Mouse (Mus musculus) neural tube, postnatal 0 days (tissue): ENCODE data around the gene Dhps. TPM values are rescaled to one million over a fixed set of nuclear protein-coding genes. Genes with fewer than 3 reads are reported as not detected.

ENCODE experiments used
- microRNA-seq: library from miRNA; unstranded; fragments of <30 nt; microRNA quantifications from one replicate; pipeline ENCODE4, GENCODE M21; 2016
- polyA plus RNA-seq: library from polyadenylated mRNA; unstranded; fragments of >200 nt; fragmentation: Nextera tagmentation; extraction: Ambion mirVana; gene quantifications from 2 replicates; pipeline ENCODE4 v1.2.1, GENCODE M21; 2015

The Dhps gene
- 131 and 132 TPM in 2 replicates for polyA plus RNA-seq

DNA sequence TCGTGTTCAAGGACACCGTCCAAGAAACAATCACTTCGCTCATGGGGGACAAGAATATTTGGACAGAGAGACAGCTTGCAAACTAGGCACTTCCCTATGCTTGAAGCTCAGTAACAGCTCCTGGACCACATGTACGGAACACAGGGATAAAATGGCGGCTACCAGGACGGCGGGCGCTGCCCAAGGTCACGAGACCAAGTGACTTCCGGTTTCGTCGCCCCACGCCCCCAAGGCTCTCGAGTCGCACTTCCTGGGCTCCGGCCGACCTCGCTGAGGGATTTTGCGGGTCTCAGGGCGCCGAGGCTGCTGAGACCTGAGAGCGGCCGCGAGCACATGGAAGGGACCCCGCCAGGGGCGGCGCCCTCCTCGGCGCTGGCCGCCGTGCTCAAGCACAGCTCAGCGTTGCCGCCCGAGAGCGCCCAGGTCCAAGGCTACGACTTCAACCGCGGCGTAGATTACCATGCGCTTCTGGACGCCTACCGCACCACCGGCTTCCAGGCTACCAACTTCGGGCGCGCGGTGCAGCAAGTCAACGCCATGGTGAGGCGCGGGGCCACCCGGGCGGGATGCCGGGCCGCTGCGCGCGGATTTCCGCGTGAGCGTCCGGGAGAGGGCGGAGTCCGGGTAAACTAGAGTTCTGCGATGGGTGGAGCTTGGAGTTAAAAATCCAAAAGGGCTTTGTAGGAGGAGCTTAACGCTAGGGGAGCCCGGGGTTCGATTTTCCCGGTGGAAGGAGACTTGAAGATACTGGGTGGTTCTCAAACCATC, at the start of gene Dhps:
TSS of gene Dhps (plus strand) at position 244 of the 768 bp plus-strand sequence.

DNA sequence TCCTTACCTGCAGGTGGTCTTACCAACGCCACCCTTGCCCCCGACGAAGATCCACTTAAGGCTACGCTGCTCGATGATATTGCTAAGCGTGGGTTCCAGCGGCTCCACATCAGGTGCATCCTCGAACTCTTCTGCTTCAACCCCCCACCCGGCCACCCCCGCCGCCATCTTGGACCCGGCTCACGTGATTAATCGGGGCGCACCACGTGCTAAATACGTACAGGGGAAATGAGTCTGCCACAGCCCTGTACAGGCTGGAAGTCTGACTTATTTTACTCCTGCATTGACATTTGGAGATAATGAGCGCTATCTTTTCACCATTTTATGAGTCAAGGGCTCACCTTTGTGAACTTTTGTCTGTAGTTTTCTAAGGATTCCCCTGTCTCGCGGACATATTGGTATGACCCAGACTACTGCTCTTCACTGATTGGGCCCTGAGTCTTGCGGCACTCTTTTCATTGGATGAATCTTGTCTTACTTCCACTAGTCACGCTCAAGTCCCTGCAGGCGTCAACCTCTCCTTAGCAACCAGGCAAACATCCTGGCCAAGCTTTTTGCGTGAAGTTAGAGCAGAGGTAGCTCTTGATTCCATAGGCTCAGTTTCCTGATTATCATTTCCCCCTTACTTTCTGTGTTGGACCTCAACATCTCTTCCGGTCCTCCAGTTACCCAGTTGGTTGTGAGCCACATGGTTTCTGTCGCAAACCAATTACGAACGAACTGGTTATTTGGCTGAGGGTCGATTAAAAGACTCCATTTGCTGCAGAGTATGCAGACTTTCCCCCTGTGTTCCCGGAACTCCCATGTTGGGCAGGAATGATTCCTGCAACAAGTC, 46.2 kb upstream of the Dhps start, which contains the start of gene Asna1:
TSS of gene Asna1 (minus strand) at position 184 of the 835 bp plus-strand sequence.

DNA sequence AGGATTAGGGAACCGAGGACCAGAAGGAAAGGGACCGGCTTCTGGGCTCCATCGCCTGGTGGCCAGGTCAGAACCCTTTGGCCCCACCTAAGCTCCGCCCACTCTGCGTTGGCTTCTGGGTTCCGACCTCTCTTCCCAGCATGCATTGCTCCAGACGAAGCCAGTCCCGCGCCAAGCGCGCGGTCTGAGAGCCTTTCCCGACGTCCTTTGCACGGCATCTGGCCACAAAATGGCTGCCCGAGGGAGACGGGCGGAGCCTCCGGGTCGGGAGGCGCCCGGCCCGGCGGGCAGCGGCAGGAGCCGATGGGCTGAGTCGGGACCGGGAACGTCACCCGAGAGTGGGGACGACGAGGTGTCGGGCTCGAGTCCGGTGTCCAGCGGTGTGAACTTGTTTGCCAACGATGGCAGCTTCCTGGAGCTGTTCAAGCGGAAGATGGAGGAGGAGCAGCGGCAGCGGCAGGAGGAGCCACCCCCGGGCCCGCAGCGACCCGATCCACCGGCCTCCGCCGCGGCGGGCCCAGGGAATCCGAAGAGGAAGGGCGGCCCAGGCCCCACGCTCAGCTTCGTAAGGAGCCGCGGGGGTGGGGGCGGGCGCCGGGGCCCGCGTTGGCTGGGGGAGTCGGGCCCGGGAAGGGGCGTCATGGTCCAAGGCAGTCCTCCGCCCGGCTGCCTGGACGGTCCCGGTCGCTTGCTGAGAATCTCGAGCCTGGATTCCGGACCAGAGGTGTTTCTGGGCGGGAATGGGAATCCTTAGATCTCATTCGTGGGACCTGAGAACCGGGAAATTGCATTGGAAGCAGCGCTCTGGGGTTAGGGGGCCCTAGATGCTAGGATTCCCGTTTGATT, 44.7 kb upstream of the Dhps start, which contains the start of gene Trir:
TSS of gene Trir (plus strand) at position 154 of the 846 bp plus-strand sequence.

DNA sequence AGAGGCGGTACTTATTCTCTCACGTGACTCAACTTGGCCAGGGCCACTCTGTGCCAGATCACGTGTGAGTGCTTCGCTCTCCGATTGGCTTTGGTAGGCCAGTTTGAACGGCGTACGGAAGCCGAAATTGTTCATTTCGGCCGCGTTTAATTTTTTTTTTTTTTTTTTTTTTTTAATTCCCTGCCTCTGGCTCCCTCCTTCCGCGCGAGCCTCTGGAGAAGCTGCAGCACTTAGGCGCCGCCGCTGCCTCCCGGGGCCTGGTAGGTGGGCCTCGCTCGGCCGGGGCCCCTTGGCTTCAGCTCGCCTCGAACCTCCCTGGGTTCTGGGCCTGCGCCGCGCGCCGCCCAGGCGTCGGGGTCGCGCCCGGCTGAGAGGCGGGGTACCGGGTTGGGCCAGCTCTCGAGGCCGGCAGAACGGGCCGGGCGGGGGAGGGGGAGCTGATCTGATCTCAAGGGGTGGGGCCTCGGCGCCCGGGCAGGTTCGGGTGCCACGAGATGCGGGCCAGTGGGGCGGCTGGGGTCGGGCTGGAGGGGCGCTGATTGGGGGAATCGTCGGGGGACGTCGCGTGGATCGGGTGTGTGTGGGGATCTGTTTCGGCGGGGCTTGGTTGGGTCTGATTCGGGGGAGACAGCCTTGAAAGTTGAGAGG, 34.7 kb upstream of the Dhps start, which contains the start of gene Tnpo2:
TSS of gene Tnpo2 (plus strand) at position 198 of the 648 bp plus-strand sequence.

DNA sequence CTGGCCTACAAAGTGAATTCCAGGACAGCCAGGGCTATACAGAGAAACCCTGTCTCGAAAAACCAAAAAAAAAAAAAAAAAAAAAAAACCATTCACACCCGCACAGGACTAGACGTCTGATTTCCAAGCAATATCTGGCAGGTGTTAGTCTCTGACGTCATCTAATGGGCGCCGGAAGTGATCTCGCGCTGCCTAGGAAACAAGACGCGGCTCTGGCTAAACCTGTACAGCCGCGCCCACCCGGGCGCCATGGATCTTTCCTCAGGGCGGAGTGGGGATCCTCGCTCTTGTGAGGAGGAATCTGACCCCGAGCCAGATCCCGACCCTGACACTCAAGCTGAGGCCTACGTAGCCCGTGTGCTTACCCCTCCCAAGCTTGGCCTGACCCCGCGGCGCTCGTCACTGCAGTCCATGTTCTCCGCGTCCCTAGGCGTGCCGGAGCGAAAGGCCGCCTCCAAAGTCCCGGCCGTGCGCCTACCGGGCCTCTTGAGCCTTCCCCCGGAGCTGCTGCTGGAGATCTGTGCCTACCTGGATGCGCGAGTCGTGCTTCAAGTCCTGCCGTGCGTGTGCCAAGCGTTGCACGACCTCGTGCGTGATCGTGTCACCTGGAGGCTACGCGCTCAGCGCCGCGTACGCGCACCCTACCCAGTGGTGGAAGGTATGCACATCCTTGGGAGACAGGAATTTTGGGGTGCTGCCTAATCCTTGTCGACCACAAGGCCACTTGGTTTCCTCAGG, 11.5 kb upstream of the Dhps start, which contains the start of gene Fbxw9:
TSS of gene Fbxw9 (plus strand) at position 177 of the 738 bp plus-strand sequence.

DNA sequence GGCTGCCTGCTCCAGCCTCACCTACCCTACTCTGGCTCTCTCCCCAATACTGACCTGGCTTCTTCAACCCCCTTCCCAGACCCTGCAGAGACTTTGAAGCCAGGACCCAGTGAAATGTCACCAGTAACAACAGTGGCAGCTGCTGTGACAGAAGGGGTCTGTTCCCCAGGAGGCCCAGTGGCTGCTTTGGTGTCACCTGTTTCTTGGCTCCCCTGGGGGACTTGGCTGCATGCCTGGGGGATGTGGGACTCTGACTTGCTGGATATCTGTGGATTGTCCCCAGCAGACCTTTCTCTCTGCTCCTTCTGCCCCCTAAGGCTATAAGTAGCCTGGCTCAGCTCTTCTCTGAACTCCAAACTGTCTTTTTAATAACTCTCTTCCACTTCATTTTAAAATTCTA, 3.6 kb upstream of the Dhps start, which contains the start of gene Gm5741:
TSS of gene Gm5741 (minus strand) at position 1 of the 400 bp plus-strand sequence.

DNA sequence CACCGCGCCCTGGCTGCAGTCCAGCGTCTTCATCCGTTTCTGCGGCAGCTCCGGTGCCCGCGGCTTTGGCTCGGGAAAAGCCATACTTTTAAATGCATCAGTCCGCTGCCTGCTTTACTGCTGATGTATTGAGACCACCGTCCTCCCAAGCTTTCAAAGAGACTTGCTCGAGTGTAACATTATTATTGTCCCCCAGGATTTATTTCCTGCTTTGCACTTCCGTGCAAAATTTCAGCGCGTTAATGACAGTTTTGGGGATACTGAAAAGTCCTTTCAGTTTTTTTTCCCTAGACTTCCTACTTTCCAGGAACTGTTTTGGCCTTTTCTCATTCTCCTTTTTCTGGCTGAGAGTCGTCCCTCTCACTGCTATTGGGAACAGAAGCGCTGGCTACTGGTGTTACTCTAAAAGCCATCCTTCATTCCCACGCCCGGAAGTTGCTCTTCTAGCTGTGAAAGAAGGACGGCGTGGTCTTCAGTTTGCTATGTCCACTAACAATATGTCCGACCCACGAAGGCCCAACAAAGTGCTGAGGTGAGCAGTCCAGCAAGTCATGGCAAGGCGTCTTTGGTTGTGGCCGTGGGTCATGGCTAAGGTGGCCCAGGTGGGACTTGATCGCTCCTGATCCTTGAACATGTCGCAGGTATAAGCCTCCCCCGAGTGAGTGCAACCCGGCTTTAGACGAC, 9.1 kb downstream of the Dhps start, which contains the start of gene Wdr83os:
TSS of gene Wdr83os (plus strand) at position 209 of the 684 bp plus-strand sequence.

DNA sequence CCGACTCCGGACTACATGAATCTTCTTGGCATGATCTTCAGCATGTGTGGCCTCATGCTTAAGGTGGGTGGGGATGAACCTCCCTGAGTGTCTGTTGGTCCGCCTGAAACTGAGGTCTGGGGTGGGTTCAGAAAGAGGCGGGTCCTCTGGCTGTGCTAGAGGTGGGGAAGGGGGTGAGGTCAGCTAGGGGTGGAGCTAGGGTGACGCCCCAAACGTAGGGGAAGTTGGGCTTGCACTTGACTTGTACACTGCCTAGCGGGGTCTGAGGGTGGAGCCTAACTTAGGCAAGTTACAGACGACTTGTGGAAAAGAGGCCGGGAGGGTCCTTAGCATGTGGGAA, 9.6 kb downstream of the Dhps start, which contains the start of gene Wdr83:
TSS of gene Wdr83 (minus strand) at position 91 of the 340 bp plus-strand sequence.

DNA sequence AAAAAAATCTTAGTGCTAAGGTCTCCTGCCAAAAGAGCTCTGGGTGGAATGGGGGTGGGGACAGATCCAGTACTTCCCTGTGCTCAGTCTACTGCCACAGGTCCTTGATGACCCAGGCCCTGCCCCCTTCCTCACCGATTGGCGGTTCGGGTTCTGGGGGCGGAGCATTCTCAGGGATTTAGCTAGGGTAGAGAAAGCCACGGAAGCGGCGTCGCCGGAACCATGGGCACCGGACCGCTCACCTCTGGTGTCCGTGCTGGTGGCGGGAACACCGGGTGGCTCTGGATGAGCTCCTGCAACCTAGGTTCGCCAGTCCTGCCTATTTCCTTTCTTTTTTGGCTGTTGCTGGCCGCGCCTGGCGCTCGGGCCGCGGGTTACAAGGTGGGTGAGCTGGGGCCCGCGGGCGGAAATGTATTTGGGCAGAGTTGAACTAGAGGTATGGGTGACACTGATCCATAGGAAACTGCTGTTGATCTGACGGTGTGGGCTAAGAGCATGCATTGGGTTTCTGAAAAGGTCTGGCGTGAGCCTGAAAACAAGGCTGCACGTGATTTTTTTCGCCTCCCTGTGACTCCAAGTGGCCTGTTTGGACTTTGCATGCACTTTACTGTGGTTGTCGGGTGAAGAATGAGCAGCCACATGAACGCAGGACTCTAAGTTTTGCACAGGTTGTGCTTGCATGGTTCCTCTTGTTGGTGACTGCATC, 11.7 kb downstream of the Dhps start, which contains the start of gene Man2b1:
TSS of gene Man2b1 (plus strand) at position 163 of the 706 bp plus-strand sequence.

DNA sequence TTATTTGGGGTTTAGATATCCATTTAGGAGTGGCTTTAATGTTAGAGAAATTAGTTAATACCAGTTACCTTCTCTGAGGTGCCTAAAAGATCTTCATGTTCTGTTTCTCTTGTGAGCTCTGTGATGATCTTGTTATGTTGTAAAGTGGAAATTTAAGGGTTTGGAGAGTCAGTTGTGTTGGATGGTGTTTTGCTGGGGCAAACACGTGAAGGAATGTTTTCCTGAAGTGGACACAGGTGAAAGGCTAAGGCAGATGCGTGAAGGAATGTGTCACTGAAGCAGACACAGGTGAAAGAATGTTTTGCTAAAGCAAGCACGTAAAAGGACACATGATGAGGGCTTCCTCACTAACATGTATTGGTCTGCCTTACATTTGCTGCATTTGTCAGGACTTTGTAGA, 51.4 kb downstream of the Dhps start, which contains the start of gene Zfp791:
TSS of gene Zfp791 (minus strand) at position 101 of the 400 bp plus-strand sequence.

Small RNA genes within 50 kb of the gene (microRNA-seq; reads per million reads assigned to microRNA genes)
- gene Gm23388 = not detected
- gene Mir7070 = 1.5 reads per million

Other genes with a start within 250 kb of the Dhps start
- gene Dand5, start 248.9 kb upstream of the Dhps start, polyA plus RNA-seq = 15.3 TPM in 2 replicates
- 47.5 and 50.9 TPM in 2 replicates for gene Gadd45gip1, start 240.2 kb upstream of the Dhps start, polyA plus RNA-seq
- 96.2 and 103 TPM in 2 replicates for gene Rad23a, start 231.1 kb upstream of the Dhps start, polyA plus RNA-seq
- 450 and 531 TPM in 2 replicates for gene Calr, start 224.8 kb upstream of the Dhps start, polyA plus RNA-seq
- gene Farsa, start 214.8 kb upstream of the Dhps start, polyA plus RNA-seq = 81.3 and 92.5 TPM in 2 replicates
- 57.4 and 59.5 TPM in 2 replicates for gene Syce2, start 199.6 kb upstream of the Dhps start, polyA plus RNA-seq
- 39.3 and 46.9 TPM in 2 replicates for gene Gcdh, start 177.8 kb upstream of the Dhps start, polyA plus RNA-seq
- gene Klf1, start 169.8 kb upstream of the Dhps start, polyA plus RNA-seq = 0.32 and 0.45 TPM in 2 replicates
- gene Dnase2a, start 163.2 kb upstream of the Dhps start, polyA plus RNA-seq = 8.1 and 8.6 TPM in 2 replicates
- 66.1 and 78.5 TPM in 2 replicates for gene Mast1, start 134.4 kb upstream of the Dhps start, polyA plus RNA-seq
- gene Rtbdn, start 124.8 kb upstream of the Dhps start, polyA plus RNA-seq = 3.0 and 4.9 TPM in 2 replicates
- gene Gm49661, start 102.3 kb upstream of the Dhps start, polyA plus RNA-seq = not detected in 2 replicates
- 803 and 820 TPM in 2 replicates for gene Prdx2, start 102.2 kb upstream of the Dhps start, polyA plus RNA-seq
- gene Rnaseh2a, start 102.0 kb upstream of the Dhps start, polyA plus RNA-seq = 52.7 and 61.5 TPM in 2 replicates
- 8.8 and 9.0 TPM in 2 replicates for gene Junb, start 93.0 kb upstream of the Dhps start, polyA plus RNA-seq
- 24.5 and 30.2 TPM in 2 replicates for gene Hook2, start 81.2 kb upstream of the Dhps start, polyA plus RNA-seq
- 0.19 TPM in 1 of 2 replicates, not detected in the other for gene Best2, start 57.2 kb upstream of the Dhps start, polyA plus RNA-seq
- 139 and 141 TPM in 2 replicates for gene Asna1, start 46.5 kb upstream of the Dhps start, polyA plus RNA-seq
- 157 and 167 TPM in 2 replicates for gene Trir, start 44.9 kb upstream of the Dhps start, polyA plus RNA-seq
- gene Tnpo2, start 34.8 kb upstream of the Dhps start, polyA plus RNA-seq = 45.5 and 47.6 TPM in 2 replicates
- 66.7 and 79.1 TPM in 2 replicates for gene Fbxw9, start 11.7 kb upstream of the Dhps start, polyA plus RNA-seq
- not detected in 2 replicates for gene Gm5741, start 3.8 kb upstream of the Dhps start, polyA plus RNA-seq
- 127 and 135 TPM in 2 replicates for gene Wdr83os, start 9.0 kb downstream of the Dhps start, polyA plus RNA-seq
- 34.8 and 42.5 TPM in 2 replicates for gene Wdr83, start 9.5 kb downstream of the Dhps start, polyA plus RNA-seq
- 20.5 and 24.7 TPM in 2 replicates for gene Man2b1, start 11.5 kb downstream of the Dhps start, polyA plus RNA-seq
- 3.0 and 3.6 TPM in 2 replicates for gene Zfp791, start 51.3 kb downstream of the Dhps start, polyA plus RNA-seq
- gene Cks1brt, start 80.2 kb downstream of the Dhps start, polyA plus RNA-seq = not detected in 2 replicates
- gene Olfr371, start 154.2 kb downstream of the Dhps start, polyA plus RNA-seq = not detected in 2 replicates
- 67.2 and 68.6 TPM in 2 replicates for gene Orc6, start 227.9 kb downstream of the Dhps start, polyA plus RNA-seq
- gene Vps35, start 228.0 kb downstream of the Dhps start, polyA plus RNA-seq = 134 and 147 TPM in 2 replicates